Mouse (Mus musculus): ENCODE measurements around the gene Wfikkn2. TPM values are rescaled to one million over a fixed set of nuclear protein-coding genes. Genes with fewer than 3 reads are reported as not detected.
A peak's percentile ranks its signal among the peaks of the same experiment; 100 is the strongest.

Wfikkn2 gene
- total RNA-seq, 1 experiment, result 0.31 TPM

- H3K4me3 ChIP-seq (ENCODE audit: insufficient read depth in 1 of 2, low read depth in 1 of 2, low read length in 2 of 2, poor library complexity in 1 of 2, severe bottlenecking in 1 of 2), result peak overlapping the region in 1 of 2 experiments; percentile 32; a peak in 2 of 4 replicates
- H3K9ac ChIP-seq (ENCODE audit: insufficient read depth, low read depth, low read length, poor library complexity, severe bottlenecking), result peak overlapping the region; percentile 71; the same call in 1 of the 2 replicates
- no peak; the same call in 1 of the 2 replicates for TF ChIP-seq HCFC1 (IDR thresholded peaks at IDR 0.05; ENCODE audit: borderline replicate concordance, insufficient read depth, low read length)
- peak; percentile 78; the same call in 1 of the 2 replicates for TF ChIP-seq ZC3H11A (IDR thresholded peaks at IDR 0.05; ENCODE audit: borderline replicate concordance, low read depth, low read length)
Observed at GRCm38 (mm10) chr11:94276869-94277337, 31.1 kb upstream of the Wfikkn2 start.

GRCm38 (mm10) chr11:94275686-94276085 is 29.9 kb upstream of the Wfikkn2 start:
- no peak overlapping the region for H3K27ac ChIP-seq (ENCODE audit: insufficient read depth, low read depth, low read length, poor library complexity, severe bottlenecking)
- TF ChIP-seq MAFK (IDR thresholded peaks at IDR 0.05; ENCODE audit: insufficient read depth, low read depth, low read length), result no peak
- TF ChIP-seq ZNF384 (IDR thresholded peaks at IDR 0.05; ENCODE audit: low read depth, low read length), result no peak
- TF ChIP-seq CHD2 (IDR thresholded peaks at IDR 0.05; ENCODE audit: low read depth, low read length), result no peak
- no peak for TF ChIP-seq HCFC1 (IDR thresholded peaks at IDR 0.05; ENCODE audit: borderline replicate concordance, insufficient read depth, low read length)
- no peak for TF ChIP-seq ZC3H11A (IDR thresholded peaks at IDR 0.05; ENCODE audit: borderline replicate concordance, low read depth, low read length)
- H3K9ac ChIP-seq (ENCODE audit: insufficient read depth, low read depth, low read length, poor library complexity, severe bottlenecking), result no peak overlapping the region
- H3K4me1 ChIP-seq (ENCODE audit: control insufficient read depth in 2 of 2, insufficient read depth in 2 of 2, low read length in 2 of 2, poor library complexity in 1 of 2), result peaks cover 0 to 7% of the 10 kb centered on the region in 2 experiments; a peak in 1 of 4 replicates
- no peak for DNase-seq (ENCODE audit: low read depth, low spot score)
- in situ Hi-C loops (cut with MboI; ENCODE audit: low sequenced_read_pairs in 2 of 2, unreplicated experiment in 2 of 2), result loop anchor here (10.0 kb wide), 2 partner anchors 141 to 151 kb away; no protein-coding TSS in a partner anchor
- H3K36me3 ChIP-seq (ENCODE audit: control insufficient read depth, insufficient read depth, low read length, poor library complexity, severe bottlenecking), result no peaks in the 10 kb centered on the region
- H3K9me3 ChIP-seq (ENCODE audit: control insufficient read depth, insufficient read depth, low read depth, low read length), result no peaks in the 10 kb centered on the region
- no peak overlapping the region for H3K4me3 ChIP-seq (ENCODE audit: insufficient read depth in 1 of 2, low read depth in 1 of 2, low read length in 2 of 2, poor library complexity in 1 of 2, severe bottlenecking in 1 of 2)

More at GRCm38 (mm10) chr11:94276869-94277337, 31.1 kb upstream of the Wfikkn2 start:
- no peak overlapping the region for H3K27ac ChIP-seq (ENCODE audit: insufficient read depth, low read depth, low read length, poor library complexity, severe bottlenecking)
- H3K9me3 ChIP-seq (ENCODE audit: control insufficient read depth, insufficient read depth, low read depth, low read length), result no peaks in the 10 kb centered on the region
- DNase-seq (ENCODE audit: low read depth, low spot score), result peak; percentile 97
- peaks cover 0 to 7% of the 10 kb centered on the region in 2 experiments; a peak in 1 of 4 replicates for H3K4me1 ChIP-seq (ENCODE audit: control insufficient read depth in 2 of 2, insufficient read depth in 2 of 2, low read length in 2 of 2, poor library complexity in 1 of 2)
- in situ Hi-C loops (cut with MboI; ENCODE audit: low sequenced_read_pairs in 2 of 2, unreplicated experiment in 2 of 2), result loop anchor here (10.0 kb wide), 2 partner anchors 142 to 152 kb away; no protein-coding TSS in a partner anchor
- no peaks in the 10 kb centered on the region for H3K36me3 ChIP-seq (ENCODE audit: control insufficient read depth, insufficient read depth, low read length, poor library complexity, severe bottlenecking)

GRCm38 (mm10) chr11:94275226-94275625 is 29.4 kb upstream of the Wfikkn2 start:
- Histone ChIP-seq H3K36me3 (ENCODE audit: control insufficient read depth, insufficient read depth, low read length, poor library complexity, severe bottlenecking) (no peaks in the 10 kb centered on the region), H3K4me3 (ENCODE audit: insufficient read depth in 1 of 2, low read depth in 1 of 2, low read length in 2 of 2, poor library complexity in 1 of 2, severe bottlenecking in 1 of 2) (no peak overlapping the region), H3K9ac (ENCODE audit: insufficient read depth, low read depth, low read length, poor library complexity, severe bottlenecking) (no peak overlapping the region), H3K4me1 (ENCODE audit: control insufficient read depth in 2 of 2, insufficient read depth in 2 of 2, low read length in 2 of 2, poor library complexity in 1 of 2) (peaks cover 0 to 7% of the 10 kb centered on the region in 2 experiments; a peak in 1 of 4 replicates), H3K9me3 (ENCODE audit: control insufficient read depth, insufficient read depth, low read depth, low read length) (no peaks in the 10 kb centered on the region), H3K27ac (ENCODE audit: insufficient read depth, low read depth, low read length, poor library complexity, severe bottlenecking) (no peak overlapping the region)
- in situ Hi-C loops (cut with MboI; ENCODE audit: low sequenced_read_pairs in 2 of 2, unreplicated experiment in 2 of 2), result loop anchor here (10.0 kb wide), 2 partner anchors 140 to 150 kb away; no protein-coding TSS in a partner anchor
- no peak for DNase-seq (ENCODE audit: low read depth, low spot score)
- no peak for TF ChIP-seq HCFC1 (IDR thresholded peaks at IDR 0.05; ENCODE audit: borderline replicate concordance, insufficient read depth, low read length)

GRCm38 (mm10) chr11:94274206-94274867 is 28.5 kb upstream of the Wfikkn2 start:
- Histone ChIP-seq H3K27ac (ENCODE audit: insufficient read depth, low read depth, low read length, poor library complexity, severe bottlenecking) (peak overlapping the region; percentile 56), H3K9me3 (ENCODE audit: control insufficient read depth, insufficient read depth, low read depth, low read length) (no peaks in the 10 kb centered on the region), H3K4me1 (ENCODE audit: control insufficient read depth in 2 of 2, insufficient read depth in 2 of 2, low read length in 2 of 2, poor library complexity in 1 of 2) (peaks cover 0 to 7% of the 10 kb centered on the region in 2 experiments; a peak in 1 of 4 replicates), H3K36me3 (ENCODE audit: control insufficient read depth, insufficient read depth, low read length, poor library complexity, severe bottlenecking) (no peaks in the 10 kb centered on the region), H3K9ac (ENCODE audit: insufficient read depth, low read depth, low read length, poor library complexity, severe bottlenecking) (no peak overlapping the region), H3K4me3 (ENCODE audit: insufficient read depth in 1 of 2, low read depth in 1 of 2, low read length in 2 of 2, poor library complexity in 1 of 2, severe bottlenecking in 1 of 2) (no peak overlapping the region)
- TF ChIP-seq HCFC1 (IDR thresholded peaks at IDR 0.05; ENCODE audit: borderline replicate concordance, insufficient read depth, low read length) (no peak), ZNF384 (IDR thresholded peaks at IDR 0.05; ENCODE audit: low read depth, low read length) (no peak), CHD2 (IDR thresholded peaks at IDR 0.05; ENCODE audit: low read depth, low read length) (no peak), MAFK (IDR thresholded peaks at IDR 0.05; ENCODE audit: insufficient read depth, low read depth, low read length) (no peak), ZC3H11A (IDR thresholded peaks at IDR 0.05; ENCODE audit: borderline replicate concordance, low read depth, low read length) (no peak)
- in situ Hi-C loops (cut with MboI; ENCODE audit: low sequenced_read_pairs in 2 of 2, unreplicated experiment in 2 of 2), result loop anchor here (10.0 kb wide), 2 partner anchors 140 to 150 kb away; no protein-coding TSS in a partner anchor
- no peak for DNase-seq (ENCODE audit: low read depth, low spot score)
